Mouse (Mus musculus) heart, embryonic 14.5 days (tissue): ENCODE results near the gene Snap91. TPM values are rescaled to one million over a fixed set of nuclear protein-coding genes. Genes with fewer than 3 reads are reported as not detected.

ENCODE experiments used
- ATAC-seq: fragments of 200-750 bp; cut with Nextera tagmentation; 2 replicates; pipeline ENCODE4 v1.8.0; 2017; ENCODE audit warnings: low read depth, moderate TSS enrichment; ENCODE audit not compliant: insufficient number of reproducible peaks, insufficient read depth, low FRiP score
- H3K27ac ChIP-seq, 2 experiments: fragments of 200-500 bp in 1 of 2; fragments of 300-500 bp in 1 of 2; sonication (generic) in 1 of 2; replicated peaks in 1 of 2; 2 replicates each; pipeline ENCODE4 v1.5.1; 2012 to 2014; ENCODE audit warnings: low read depth in 2 of 2, low read length in 2 of 2, control low read depth in 1 of 2, mild to moderate bottlenecking in 1 of 2, mixed read lengths in 1 of 2; ENCODE audit not compliant: control insufficient read depth in 1 of 2, insufficient read depth in 1 of 2
- H3K27me3 ChIP-seq: fragments of 300-500 bp; sonication (generic); 2 replicates; pipeline ENCODE4 v1.6.1; 2014; ENCODE audit warnings: mild to moderate bottlenecking, low read length, control low read depth; ENCODE audit not compliant: control insufficient read depth, insufficient read depth
- H3K36me3 ChIP-seq: fragments of 300-500 bp; sonication (generic); 2 replicates; pipeline ENCODE4 v1.6.1; 2014; ENCODE audit warnings: mild to moderate bottlenecking, control low read depth, low read length, mixed read lengths; ENCODE audit not compliant: control insufficient read depth, insufficient read depth
- H3K4me1 ChIP-seq, 2 experiments: fragments of 200-500 bp in 1 of 2; fragments of 300-500 bp in 1 of 2; sonication (generic) in 1 of 2; 2 replicates each; pipeline ENCODE4 v1.6.1; 2012 to 2014; ENCODE audit warnings: low read length in 2 of 2, control low read depth in 1 of 2, mixed read lengths in 1 of 2; ENCODE audit not compliant: control insufficient read depth in 2 of 2, insufficient read depth in 2 of 2
- H3K4me2 ChIP-seq: fragments of 300-500 bp; sonication (generic); 2 replicates; pipeline ENCODE4 v1.6.1; 2014; ENCODE audit warnings: mild to moderate bottlenecking, low read length
- H3K4me3 ChIP-seq, 2 experiments: fragments of 200-500 bp in 1 of 2; fragments of 300-500 bp in 1 of 2; sonication (generic) in 1 of 2; 2 replicates each; pipeline ENCODE4 v1.5.1; 2012 to 2014; ENCODE audit warnings: low read length in 2 of 2, mild to moderate bottlenecking in 2 of 2, control low read depth in 1 of 2, low read depth in 1 of 2, moderate library complexity in 1 of 2; ENCODE audit not compliant: control insufficient read depth in 1 of 2, insufficient read depth in 1 of 2
- H3K9ac ChIP-seq: fragments of 300-500 bp; sonication (generic); 2 replicates; pipeline ENCODE4 v1.6.1; 2014; ENCODE audit warnings: mild to moderate bottlenecking, low read length
- H3K9me3 ChIP-seq: fragments of 300-500 bp; sonication (generic); 2 replicates; pipeline ENCODE4 v1.6.1; 2016; ENCODE audit warnings: low read length, control low read depth; ENCODE audit not compliant: control insufficient read depth
- WGBS: fragments of 180-500 bp; shearing (Covaris S2); extraction: QIAGEN DNeasy Blood & Tissue Kit; methylation state at CpG from one replicate; pipeline ENCODE4 v1.1.7; 2014; 5-methylcytosine and 5-hydroxymethylcytosine counted together
- polyA plus RNA-seq: library from polyadenylated mRNA; unstranded; fragments of >200 nt; fragmentation: Nextera tagmentation; extraction: Ambion mirVana; gene quantifications from 2 replicates; pipeline ENCODE4 v1.2.1, GENCODE M21; 2014

The Snap91 gene
- polyA plus RNA-seq, 1 experiment from 2014 or later = 63.1 TPM

GRCm38 (mm10) chr9:86720794-86721193 lies 159.7 kb downstream of the Snap91 start:
- ATAC-seq = no peak
- no peaks in the 10 kb centered on the region for H3K36me3 ChIP-seq
- no peak overlapping the region for H3K9ac ChIP-seq
- 81% methylated on average over 2 of the region's 2 CpGs for WGBS
- no peaks in the 10 kb centered on the region for H3K27me3 ChIP-seq
- H3K4me2 ChIP-seq = no peak overlapping the region
- no peak overlapping the region for H3K27ac ChIP-seq
- H3K4me3 ChIP-seq = no peak overlapping the region
- H3K9me3 ChIP-seq = no peaks in the 10 kb centered on the region
- H3K4me1 ChIP-seq = peaks cover 0 to 2% of the 10 kb centered on the region in 2 experiments; a peak in 1 of 4 replicates

GRCm38 (mm10) chr9:86720227-86720626 lies 160.2 kb downstream of the Snap91 start:
- no peaks in the 10 kb centered on the region for H3K9me3 ChIP-seq
- no peak overlapping the region for H3K4me3 ChIP-seq
- ATAC-seq = no peak
- H3K4me1 ChIP-seq = peaks cover 0 to 2% of the 10 kb centered on the region in 2 experiments; a peak in 1 of 4 replicates
- H3K27me3 ChIP-seq = no peaks in the 10 kb centered on the region
- no peak overlapping the region for H3K27ac ChIP-seq
- H3K4me2 ChIP-seq = no peak overlapping the region
- 89% methylated on average over 5 of the region's 5 CpGs for WGBS
- no peak overlapping the region for H3K9ac ChIP-seq
- H3K36me3 ChIP-seq = no peaks in the 10 kb centered on the region

DNA sequence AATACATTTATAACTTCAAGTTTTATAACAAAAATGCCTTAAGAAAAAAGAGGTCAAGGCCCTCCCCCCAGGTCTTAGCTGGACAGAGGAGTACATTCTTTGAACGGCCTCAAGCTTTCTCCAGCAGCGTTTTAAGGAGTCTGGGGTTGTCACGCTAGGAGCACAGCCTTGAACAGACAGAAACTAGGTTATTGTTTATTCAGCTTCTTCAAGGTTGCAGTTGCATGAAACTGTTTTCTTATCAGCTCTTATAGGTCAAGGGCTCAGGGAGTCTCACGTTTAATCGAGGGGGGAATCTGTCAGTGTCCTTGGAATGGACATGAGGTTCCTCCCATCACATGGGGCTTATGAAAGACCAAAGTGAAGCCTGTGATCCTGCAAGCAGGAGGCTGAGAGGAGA lies 163.3 kb downstream of the Snap91 start:
- H3K4me1 ChIP-seq = peaks cover 0 to 2% of the 10 kb centered on the region in 2 experiments; a peak in 1 of 4 replicates
- no peak overlapping the region for H3K27ac ChIP-seq
- no peaks in the 10 kb centered on the region for H3K36me3 ChIP-seq
- no peak overlapping the region for H3K4me2 ChIP-seq
- H3K9ac ChIP-seq = no peak overlapping the region
- H3K9me3 ChIP-seq = no peaks in the 10 kb centered on the region
- ATAC-seq = no peak
- H3K4me3 ChIP-seq = no peak overlapping the region
- no peaks in the 10 kb centered on the region for H3K27me3 ChIP-seq
- 55% methylated on average over 5 of the region's 5 CpGs for WGBS

DNA sequence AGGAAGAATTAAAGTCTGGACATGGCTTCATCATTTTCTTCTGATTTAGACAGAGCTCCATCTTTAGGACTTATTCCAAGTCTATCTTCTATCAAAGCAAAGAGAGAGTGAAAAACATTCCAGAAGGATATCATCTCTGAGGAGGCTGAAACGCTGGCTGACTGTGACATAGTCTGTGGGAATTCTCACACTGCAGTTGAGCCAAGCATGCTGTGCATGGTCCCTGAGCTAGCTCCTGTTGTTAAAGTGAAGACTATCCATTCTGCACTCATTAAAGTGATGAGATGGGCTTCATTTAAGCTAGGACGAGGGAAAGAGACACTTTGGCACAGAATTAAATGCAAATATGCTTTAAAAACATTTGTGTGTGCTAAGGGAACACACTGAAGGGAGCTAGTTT lies 163.9 kb downstream of the Snap91 start:
- Histone ChIP-seq H3K9me3 (no peaks in the 10 kb centered on the region), H3K4me2 (no peak overlapping the region), H3K4me1 (peaks cover 0 to 2% of the 10 kb centered on the region in 2 experiments; a peak in 1 of 4 replicates), H3K4me3 (no peak overlapping the region), H3K27me3 (no peaks in the 10 kb centered on the region), H3K9ac (no peak overlapping the region), H3K36me3 (no peaks in the 10 kb centered on the region), H3K27ac (no peak overlapping the region)
- no peak for ATAC-seq
- WGBS = 37% methylated on average over 2 of the region's 2 CpGs

Other genes starting within 250 kb of the Snap91 start
- 29.3 and 33.3 TPM in 2 replicates for gene Me1, start 184.7 kb downstream of the Snap91 start, polyA plus RNA-seq
- gene Prss35, start 137.0 kb downstream of the Snap91 start, polyA plus RNA-seq = 24.5 and 35.7 TPM in 2 replicates
- 0.46 and 0.75 TPM in 2 replicates for gene Ripply2, start 134.9 kb upstream of the Snap91 start, polyA plus RNA-seq
- gene Cyb5r4, start 141.4 kb upstream of the Snap91 start, polyA plus RNA-seq = 44.4 and 45.3 TPM in 2 replicates